Mouse (Mus musculus): Measurements from ENCODE around the gene Mapre3.

The Mapre3 gene

DNA sequence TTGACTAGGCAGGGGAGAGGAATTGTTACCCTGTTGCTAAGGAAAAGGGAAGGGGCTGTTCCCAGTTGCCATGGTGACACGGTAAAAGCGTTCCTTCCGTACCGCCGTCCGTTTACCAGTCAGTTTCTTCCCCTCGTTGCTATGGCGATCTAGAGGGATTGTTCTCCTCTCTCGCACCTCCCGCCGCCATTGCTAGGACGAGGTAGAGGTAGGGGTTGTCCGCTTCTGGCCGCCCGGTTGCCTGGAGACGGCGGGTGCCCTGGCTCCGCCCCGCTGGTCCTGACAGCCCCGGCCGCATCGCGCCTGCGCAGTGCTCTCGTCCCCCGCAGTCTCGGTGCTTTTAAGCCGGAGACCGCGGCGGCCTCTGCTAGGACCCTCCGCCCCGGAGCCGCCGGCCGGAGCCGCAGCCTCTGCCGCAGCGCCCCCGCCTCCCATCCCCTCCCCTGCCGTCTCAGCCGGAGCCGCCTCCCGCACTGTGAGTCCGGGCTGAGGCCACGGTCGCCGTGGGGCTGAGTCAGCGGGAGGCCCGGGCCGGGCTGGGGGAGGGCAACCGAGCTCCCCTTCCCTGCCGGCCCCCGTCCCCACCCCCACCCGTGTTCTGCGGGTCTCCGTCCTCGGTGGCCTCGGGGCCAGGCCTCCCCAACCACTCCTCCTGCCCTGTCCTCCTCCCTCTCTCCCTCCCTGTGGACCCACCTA, at the start of gene Mapre3:
Mapre3 (plus strand) TSS at position 218 of the 696 bp plus-strand sequence.
- no peak for DNase-seq (ENCODE audit: extremely low read depth, low read depth, low spot score)

DNA sequence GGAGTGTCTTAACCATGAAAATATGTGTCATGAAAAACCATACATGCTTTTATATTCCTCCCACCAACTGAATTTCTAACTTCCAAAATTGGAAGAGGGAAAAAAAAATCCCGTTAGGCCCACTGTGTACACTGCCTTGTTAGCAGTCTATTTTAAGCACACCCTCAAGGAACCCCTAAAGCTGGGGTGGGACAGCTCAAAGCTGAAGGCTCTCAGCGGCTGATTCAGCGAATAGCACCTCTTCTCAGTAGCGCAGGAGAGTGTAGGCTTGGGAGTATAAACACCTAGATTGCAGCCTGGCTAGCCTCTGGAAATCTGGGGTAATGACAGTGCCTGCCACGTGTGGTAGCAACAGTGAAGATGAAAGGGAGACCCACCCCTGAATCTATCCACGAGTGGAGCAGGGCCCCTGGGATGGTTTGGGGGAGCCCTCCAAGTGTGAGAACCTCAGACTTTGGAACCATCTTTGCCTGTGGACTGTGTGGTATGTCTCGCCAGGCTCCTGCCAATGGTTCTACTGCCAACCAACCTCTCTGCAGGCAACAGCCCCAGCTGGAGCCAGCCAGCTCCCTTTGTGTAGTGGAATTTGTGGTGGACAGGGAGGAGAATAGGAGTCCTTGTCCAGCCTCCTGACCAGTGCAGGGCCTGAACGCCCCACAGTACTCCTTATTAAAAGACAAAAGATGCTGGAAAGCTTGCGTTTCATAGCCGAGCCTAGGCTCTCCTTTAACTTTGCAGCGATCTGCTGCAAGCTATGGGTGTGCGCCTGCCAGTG, 48.7 kb upstream of the Mapre3 start:
- DNase-seq (ENCODE audit: extremely low read depth, low read depth, low spot score) = no peak

DNA sequence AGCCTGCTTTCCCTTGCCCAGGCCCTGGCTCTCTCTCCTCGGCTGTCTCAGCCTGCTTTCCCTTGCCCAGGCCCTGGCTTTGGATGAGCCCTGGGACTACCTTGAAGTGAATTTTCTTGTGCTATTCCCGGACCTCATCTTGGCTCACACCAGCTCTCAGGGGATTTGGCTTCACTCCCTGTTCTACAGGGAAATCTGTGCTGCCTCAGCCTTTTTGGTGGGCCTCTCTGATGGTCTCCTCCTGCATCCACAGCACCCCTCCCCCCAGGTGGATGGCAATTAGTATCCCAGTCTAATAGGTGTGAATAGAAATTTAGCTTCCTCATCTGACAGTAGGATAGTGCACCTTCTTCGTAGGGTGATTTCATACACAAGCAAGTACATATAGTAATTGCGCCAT, 46.4 kb upstream of the Mapre3 start:
- DNase-seq (ENCODE audit: extremely low read depth, low read depth, low spot score) = no peak

DNA sequence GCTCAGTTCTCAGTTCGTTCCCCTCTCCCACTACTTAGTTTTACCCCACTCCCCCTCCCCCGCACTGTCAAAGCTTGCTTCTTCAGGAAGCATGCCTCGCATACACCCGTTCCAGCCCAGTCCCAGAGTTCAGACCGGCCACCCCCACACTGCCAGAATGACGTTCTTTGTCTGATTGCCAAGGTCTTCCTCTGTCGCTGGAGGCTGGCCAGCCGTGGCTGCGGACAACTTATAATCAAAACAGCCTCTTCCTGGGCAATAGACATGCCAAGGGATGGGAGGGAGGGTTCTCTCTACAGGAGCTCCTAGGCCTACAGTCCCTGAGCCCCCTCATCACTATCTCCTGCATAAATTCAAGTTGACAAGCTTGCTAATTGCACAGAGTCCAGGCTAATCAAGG, 45.8 kb upstream of the Mapre3 start:
- no peak for DNase-seq (ENCODE audit: extremely low read depth, low read depth, low spot score)

DNA sequence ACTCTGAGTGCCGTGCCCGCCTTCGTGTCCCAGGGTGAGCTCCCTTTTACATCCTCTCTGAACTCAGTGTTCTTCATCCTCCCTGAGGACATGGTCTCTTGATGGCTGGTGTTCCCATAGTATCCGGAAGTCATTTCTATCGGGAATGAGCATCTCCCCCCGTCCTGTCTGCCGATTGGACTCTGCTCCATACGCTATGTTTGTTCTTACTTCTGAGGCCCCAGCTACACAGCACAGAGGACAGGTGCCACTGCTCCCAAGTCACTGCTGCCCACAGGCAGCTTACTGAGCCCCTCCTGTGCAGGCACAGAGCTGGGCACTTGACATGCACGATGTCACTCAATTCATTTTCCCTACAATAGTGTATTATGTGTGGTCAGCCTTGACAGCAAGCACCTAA, 45.4 kb upstream of the Mapre3 start:
- DNase-seq (ENCODE audit: extremely low read depth, low read depth, low spot score) = no peak

DNA sequence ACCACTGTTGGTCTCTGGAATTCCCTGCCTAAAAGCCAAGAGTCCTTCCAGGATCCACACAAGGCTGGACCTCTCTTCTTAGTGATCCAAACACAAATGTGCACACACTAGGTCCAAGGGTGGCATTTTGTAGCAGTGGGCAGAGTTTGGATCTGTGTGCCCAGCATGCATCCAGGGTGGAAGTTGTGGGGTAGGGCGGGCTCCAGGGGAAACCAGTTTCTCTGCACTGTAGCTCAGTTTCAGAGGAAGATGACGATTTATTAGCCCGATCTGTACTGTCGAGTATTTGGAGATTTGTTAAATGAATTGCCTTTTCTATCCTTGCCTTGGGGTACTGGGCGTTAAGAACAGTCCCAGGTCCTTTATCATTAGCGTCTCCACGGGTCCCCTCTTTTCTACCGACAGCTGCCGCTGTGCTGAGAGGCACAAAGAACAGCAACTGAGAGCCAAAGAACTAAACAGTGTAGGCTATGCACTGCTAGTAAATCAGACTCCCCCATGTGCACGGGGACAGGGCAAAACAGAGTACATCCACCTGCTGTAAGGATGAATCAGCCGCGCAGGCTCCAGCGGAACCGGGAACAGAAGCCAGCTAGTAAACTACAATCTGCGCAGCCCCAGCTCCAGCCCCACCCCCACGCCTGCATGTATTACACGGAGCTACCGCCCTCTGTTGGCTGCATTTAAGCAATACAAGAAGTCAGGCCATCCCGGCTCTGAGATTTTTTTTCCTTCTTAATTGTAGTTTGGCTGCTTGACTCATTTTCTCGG, 39.7 kb upstream of the Mapre3 start:
- peak; percentile 5 for DNase-seq (ENCODE audit: extremely low read depth, low read depth, low spot score)

DNA sequence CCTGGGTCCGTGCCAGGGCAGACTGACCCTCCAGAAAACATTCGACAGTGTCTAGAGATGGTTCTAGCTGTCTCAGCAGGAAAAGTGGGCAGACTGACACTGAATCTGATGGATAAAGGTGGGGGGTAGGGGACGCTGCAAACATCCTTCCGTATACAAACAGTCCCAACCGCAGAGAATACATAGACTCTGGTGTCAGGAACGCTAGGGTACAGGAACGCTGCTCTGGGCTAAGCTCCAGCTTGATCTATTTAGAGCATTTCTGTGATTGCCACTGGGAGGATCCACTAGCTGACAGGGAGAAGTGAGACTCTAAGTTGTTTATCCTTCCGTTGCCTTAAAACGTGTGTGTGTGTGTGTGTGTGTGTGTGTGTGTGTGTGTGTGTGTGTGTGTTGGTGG, 33.7 kb upstream of the Mapre3 start:
- no peak for DNase-seq (ENCODE audit: extremely low read depth, low read depth, low spot score)

DNA sequence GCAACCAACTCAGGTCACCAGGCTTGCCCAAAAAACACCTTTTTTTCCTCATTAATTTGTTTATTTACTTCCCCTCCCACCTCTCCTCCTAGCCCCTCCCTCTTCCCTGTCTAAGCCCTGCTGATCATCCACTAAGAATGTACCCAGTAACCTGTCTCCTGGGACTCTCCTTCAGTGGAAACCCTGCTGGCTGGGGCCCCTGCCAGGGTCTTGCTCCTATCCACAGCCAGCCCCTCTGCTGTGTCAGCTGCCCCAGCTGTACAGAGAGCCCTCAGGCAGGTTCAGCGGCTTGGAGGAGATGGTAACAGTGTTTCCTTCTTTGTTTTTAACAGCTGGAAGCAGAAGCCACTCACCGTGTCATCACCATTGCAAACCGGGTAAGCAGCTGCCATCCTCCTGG, 33.3 kb upstream of the Mapre3 start:
- DNase-seq (ENCODE audit: extremely low read depth, low read depth, low spot score) = no peak

DNA sequence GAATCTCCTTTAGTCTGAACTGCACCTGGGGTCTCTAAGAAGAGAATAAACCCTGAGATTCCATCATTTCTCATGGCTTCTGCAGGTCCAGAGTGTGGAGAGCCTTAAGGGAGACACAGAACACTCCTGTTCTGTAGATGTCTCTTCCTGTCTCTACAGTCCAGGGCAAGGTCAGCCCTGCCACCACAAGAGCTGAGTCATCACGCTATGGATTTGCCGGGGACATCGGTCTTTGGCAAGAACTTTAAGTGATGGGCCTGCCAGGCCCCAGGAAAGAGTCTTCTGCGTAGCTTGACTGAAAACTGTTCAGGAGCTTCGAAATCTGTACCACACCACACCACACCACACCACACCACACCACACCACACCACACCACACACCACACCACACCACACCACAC, 27.1 kb upstream of the Mapre3 start:
- DNase-seq (ENCODE audit: extremely low read depth, low read depth, low spot score) = no peak

DNA sequence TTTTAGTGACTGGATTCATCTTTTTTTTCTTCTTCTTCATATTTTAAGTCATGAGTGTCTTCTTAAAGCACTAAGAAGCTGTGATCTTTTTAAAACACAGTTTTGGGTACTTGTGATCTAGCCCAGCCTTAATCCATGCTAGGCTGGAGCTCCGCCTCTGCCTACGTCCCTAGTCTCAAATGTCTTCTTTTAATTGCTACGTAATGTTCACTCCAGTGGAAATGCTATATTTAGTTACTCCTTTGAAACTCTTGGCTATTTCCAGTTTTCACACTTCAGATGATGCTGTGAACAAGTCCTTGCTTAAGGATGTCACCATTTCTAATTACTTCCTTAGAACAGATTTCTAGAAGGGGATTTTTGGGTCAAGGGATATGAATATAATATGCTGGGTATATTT, 24.4 kb upstream of the Mapre3 start:
- DNase-seq (ENCODE audit: extremely low read depth, low read depth, low spot score) = no peak

DNA sequence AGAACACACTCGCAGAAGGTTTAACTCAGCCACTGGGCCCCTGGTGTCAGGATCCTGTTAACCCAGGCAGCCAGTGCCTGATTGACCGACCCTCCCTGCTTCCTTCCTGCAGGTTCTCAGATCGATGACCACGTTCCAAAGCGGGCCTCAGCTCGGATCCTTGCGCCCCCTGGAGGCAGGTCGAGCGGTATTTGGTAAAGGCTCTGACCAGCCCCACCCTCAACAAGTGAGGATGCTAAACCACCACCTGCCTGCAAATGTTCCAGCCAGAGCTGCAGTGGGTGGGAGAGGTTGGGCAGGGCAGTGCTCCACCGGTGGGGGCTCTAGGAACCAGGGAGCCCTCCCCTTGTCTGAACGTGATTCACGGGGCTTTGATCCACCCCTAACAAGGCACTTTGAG, 18.3 kb upstream of the Mapre3 start:
- no peak for DNase-seq (ENCODE audit: extremely low read depth, low read depth, low spot score)

DNA sequence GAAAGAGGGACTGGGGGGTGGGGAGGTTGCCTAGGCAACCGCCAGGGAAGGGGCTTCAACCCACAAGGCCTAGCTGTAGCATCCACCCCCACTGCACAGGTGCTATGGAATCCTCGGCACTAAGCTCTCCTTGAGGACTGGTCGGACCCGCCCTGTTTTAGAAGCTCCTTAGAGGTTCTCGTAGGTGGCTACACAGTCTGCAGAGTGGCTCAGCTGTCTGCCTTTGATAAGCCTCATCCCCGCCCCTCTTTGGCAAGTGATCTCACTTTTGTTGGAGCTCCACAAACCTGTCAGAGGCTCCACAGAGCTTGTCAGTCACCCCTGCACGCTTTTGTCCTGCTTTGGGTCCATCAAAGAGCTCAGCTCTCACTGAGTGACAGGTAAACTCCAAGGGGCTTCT, 17.0 kb upstream of the Mapre3 start:
- DNase-seq (ENCODE audit: extremely low read depth, low read depth, low spot score) = no peak

DNA sequence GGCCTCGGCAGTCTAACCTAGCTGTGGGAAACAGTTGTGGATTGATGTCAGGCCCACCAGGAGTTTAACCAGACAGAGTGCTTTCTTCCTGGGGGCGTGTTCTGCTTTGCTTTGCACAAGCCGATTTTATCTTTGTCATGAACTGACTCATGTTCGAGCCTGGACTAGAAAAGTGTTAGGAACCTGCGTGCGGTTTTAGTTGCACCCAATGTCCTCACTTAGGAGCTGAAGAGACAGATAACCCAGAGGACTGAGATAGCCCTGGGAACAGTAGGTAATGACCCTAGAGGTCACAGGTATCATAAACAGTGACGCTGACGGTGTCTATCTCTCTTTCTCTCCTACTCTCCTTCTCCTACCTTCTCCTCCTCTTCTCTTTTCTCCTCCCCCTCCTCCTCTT, 16.5 kb upstream of the Mapre3 start:
- no peak for DNase-seq (ENCODE audit: extremely low read depth, low read depth, low spot score)

DNA sequence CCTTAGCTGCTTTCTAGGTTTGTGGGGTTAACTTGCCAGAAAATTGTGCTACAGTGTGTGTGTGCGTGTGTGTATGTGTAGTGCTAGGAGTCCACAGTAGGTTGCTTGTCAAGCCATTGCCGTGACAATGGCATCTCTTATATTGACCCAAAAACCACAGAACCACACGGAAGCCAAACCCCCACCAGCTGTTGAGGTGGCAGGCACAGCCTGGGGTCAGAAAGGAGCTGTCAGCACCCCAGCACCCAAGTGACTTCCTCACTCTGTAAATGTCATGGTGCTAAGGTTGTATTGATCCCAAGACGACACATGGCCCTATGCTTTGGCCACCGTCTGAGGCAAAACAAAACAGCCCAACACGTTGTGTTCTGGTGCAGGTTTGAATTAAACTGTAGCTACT, 15.5 kb upstream of the Mapre3 start:
- no peak for DNase-seq (ENCODE audit: extremely low read depth, low read depth, low spot score)

DNA sequence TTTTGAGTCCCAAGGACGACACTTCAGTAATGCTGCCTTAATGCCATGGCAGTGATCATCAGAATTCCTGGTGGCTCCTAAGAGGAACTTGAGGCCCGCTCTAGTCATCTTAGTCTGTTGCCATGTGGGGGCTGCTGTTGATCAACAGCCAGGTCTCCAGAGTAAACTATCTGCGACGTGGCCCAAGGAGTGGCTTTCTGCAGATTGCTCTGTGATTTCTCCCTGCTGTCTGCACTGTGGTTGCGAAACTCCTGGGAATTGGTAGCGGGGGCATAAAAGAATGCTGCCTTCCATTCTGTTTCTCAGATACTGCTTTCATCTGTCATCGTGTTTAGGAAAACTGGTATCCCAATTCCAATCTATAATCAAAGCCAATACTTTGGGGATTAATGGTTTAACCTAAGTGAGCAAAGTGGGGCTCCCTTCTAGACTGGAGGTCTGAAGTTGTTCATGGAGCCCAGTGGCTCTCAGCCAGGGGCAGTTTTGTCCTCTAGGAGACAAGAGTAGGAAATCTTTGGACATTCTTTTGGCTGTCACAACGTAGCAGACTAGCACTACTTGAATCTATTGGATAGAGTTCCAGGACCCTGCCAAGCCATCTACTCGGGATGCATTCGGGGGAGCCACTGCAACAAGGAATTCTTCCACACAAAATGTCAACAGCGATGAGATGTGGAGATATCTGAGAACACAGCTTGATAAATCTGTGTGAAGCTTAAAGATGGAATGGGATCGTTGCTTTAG, 11.5 kb upstream of the Mapre3 start:
- DNase-seq (ENCODE audit: extremely low read depth, low read depth, low spot score) = no peak

DNA sequence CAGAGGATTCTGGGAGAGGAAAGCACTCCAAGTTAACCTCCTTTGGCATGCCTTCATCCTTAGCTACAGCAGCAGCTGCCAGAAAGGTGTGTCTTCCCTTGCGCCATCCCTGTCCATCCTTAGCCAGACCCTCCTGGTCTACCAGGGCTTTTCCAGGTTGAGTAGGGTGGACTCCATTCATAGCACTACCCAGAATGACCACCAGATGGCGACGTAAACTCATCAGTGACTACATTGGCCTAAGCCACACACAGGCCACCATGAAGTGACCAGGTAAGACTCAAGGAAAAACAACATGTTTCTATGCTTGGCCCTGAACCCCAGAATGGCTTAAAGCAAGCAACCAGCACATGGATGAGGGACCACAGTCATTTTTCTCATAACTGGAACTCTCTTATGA, 8.3 kb upstream of the Mapre3 start:
- no peak for DNase-seq (ENCODE audit: extremely low read depth, low read depth, low spot score)

DNA sequence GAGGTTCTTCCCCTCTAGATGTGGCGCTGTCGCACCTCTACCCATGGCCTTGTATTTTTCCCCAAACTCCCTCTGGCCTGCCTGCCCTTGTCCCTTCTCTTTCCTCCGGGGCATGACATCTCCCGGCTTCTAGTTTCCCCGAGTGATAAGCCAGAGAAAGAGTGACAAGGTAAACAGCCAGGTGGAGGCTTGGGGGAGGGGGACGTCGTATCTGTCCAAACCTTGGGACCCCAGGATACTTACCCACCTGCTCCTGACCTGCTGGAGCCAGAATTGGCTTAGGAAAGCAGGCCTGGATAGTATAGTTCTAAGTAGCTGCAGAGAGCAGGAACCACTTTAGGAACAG, 652 bp downstream of the Mapre3 start:
- no peak for DNase-seq (ENCODE audit: extremely low read depth, low read depth, low spot score)

DNA sequence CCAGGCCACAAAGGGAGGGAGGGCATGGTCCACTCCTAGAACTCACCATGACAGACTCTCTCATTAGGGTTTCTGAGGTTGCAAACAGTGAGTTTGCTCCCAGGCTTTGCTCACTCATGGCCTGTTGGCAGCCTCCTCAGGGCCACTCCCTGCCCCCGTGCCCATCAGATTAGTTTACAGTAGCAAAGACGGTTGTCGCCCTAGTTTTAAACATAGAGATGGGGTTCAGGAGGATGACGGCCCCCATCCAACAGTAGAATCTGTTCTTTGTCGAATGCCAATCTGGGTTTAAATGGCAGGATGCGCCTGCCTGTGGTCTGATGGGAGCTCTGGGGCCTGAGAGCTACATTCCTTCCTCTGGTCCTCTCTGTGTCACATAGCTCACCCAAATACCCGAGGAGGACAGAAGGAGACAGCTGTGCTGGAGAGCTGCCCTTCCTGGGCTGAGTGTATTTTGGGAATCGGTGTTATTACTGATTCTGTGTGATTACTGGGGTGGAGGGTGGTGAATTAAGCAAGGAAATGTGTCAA, 1.9 kb downstream of the Mapre3 start:
- no peak for DNase-seq (ENCODE audit: extremely low read depth, low read depth, low spot score)

DNA sequence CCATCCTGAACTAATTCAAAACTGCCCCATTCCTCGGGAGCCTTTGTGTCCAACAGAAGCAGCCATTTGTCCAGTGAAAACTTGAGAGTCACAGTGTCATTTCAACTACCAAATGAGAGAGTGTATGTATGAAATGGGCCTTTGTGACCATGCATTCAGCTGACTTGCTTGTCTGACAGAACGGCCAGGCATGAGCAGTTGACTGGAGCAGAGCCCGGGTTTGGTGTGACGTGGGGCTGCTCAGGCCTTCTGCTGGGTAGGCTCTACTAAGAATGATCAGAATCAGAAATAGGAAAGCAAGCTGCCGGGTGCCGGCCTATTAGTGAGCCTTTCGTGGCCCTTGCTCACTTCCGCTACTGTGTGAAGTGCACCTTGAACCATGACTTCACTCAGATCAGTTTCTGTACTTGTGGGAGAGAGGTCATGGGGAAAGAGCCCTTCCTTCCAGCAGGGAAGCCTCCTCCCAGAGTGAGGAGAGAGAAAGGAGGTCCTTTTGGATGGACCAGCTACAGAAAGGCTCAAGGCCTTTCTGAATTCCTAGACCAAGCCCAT, 4.4 kb downstream of the Mapre3 start:
- no peak for DNase-seq (ENCODE audit: extremely low read depth, low read depth, low spot score)

DNA sequence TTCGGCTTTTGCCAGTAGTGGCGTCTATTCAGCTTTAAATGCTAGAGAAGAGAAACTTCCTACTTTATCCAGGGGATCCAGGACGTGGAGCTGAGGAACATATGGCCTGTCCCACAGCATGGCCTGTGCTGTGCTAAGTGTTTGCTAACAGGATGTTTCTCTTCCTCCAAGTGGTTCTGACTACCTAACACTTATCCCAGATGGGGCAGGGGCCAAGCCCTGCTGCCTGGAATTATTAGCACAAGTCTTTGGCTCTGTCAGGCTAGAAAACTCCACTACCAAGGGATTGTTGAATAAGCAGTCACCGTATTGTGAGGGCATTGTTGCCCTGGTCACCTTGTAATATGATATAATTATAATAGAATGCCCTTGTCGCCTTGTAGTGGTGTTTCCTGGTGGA, 8.2 kb downstream of the Mapre3 start:
- DNase-seq (ENCODE audit: extremely low read depth, low read depth, low spot score) = no peak

DNA sequence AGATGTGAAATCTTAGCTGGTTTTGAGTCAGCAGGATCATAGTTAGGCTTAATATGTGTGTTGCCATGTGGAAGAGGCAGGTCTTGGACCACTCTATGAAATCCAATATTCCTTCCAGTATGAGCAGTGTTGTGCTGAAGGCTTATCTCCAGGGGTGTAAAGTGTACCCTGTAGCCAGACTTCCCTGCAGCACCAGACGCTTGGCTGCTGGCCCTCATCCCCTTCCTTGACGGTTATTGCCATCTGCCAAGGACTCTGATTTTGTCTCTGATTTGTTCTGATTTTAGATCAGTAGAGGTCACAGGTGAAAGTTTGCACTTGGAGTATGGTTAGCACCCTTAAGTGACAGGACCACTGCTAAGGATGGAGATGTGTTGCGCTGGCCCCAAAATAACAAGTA, 8.7 kb downstream of the Mapre3 start:
- DNase-seq (ENCODE audit: extremely low read depth, low read depth, low spot score) = no peak
